Mouse (Mus musculus) kidney, adult 2 months (tissue): ENCODE measurements around the gene Fads6.

Experiments
- CTCF ChIP-seq: fragments of 200-500 bp; conservative IDR thresholded peaks from 2 replicates; pipeline ENCODE4 v1.5.1; 2011; ENCODE audit warnings: low read depth, mild to moderate bottlenecking, control low read depth, low read length, moderate library complexity, mixed read lengths; ENCODE audit not compliant: insufficient read depth, insufficient read length
- POLR2A ChIP-seq: fragments of 200-500 bp; IDR thresholded peaks from one replicate; pipeline ENCODE4 v1.6.1; 2011; ENCODE audit warnings: low read depth, low read length, control low read depth

DNA sequence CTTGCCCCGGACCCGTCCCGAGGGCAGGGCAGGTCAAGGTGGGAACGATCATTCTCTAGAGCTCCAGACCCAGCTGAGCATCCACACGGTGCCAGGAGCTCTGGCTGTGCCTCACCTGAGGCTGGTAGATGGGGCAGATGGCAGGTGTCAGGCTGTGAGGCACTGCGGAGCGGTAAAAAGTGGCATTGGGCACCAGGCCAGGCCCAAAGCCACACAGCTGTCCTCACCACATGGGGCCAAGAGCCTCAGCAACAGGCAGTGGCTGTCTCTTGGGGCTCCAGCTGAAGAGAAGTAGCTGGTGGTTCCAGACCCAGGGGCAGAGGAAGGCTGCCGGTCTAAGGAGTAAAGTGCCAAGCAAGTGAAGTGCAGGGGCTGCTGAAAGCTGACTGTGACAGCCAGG is 51.1 kb downstream of the Fads6 start:
- TF ChIP-seq CTCF (no peak), POLR2A (no peak)
